In genomic region chr14:76883231-76883651, GRCm38 (mm10) we compare ENCODE assay signal across 8 mouse cellular contexts.
DNase-seq lines count a peak whose midpoint lies in the region; ATAC-seq and TF ChIP-seq lines count a peak whose summit lies in the region.

No protein-coding gene starts in this region.

- peak; percentile 55; the same call in 1 of the 2 replicates for ATAC-seq in lung, embryonic 15.5 days (ENCODE audit: borderline replicate concordance, extremely low read depth, low FRiP score, low TSS enrichment)
- peak; percentile 56; the same call in 1 of the 2 replicates for ATAC-seq in embryonic facial prominence, embryonic 12.5 days (ENCODE audit: insufficient number of reproducible peaks, insufficient read depth, low FRiP score, low TSS enrichment)
- peak; percentile 32; the same call in 1 of the 2 replicates for ATAC-seq in hindbrain, embryonic 14.5 days (ENCODE audit: low FRiP score)
- ATAC-seq in inflammation-experienced regulatory T-cells, adult 6 months = no peak

- TF ChIP-seq POLR2A in lung, adult 2 months (IDR thresholded peaks at IDR 0.05; ENCODE audit: borderline replicate concordance, extremely low read depth, low read depth, low read length) = no peak
- TF ChIP-seq POLR2A in myocyte (IDR thresholded peaks at IDR 0.05; ENCODE audit: insufficient read length, low read depth) = no peak

- WGBS in lung, embryonic 15.5 days = 43% methylated on average over 3 of the region's 3 CpGs
- WGBS in lung, adult 2 months = 73% methylated on average over 3 of the region's 3 CpGs
- 23% methylated on average over 3 of the region's 3 CpGs for WGBS in embryonic facial prominence, embryonic 12.5 days
- 16% methylated on average over 3 of the region's 3 CpGs for WGBS in hindbrain, embryonic 14.5 days

- no peaks in the 10 kb centered on the region for H3K79me2 ChIP-seq in myocyte (ENCODE audit: control insufficient read depth, insufficient read depth)

- no peaks in the 10 kb centered on the region for H3K36me3 ChIP-seq in lung, embryonic 15.5 days
- H3K36me3 ChIP-seq in embryonic facial prominence, embryonic 12.5 days = no peaks in the 10 kb centered on the region
- no peaks in the 10 kb centered on the region for H3K36me3 ChIP-seq in hindbrain, embryonic 14.5 days (replicated peaks; ENCODE audit: control insufficient read depth, insufficient read depth)
- H3K36me3 ChIP-seq in myocyte (ENCODE audit: control insufficient read depth, insufficient read depth) = no peaks in the 10 kb centered on the region

- peaks cover 20% of the 10 kb centered on the region for H3K4me1 ChIP-seq in lung, embryonic 15.5 days
- no peaks in the 10 kb centered on the region for H3K4me1 ChIP-seq in lung, adult 2 months (ENCODE audit: control insufficient read depth, insufficient read depth, low read length)
- peaks cover 15% of the 10 kb centered on the region for H3K4me1 ChIP-seq in embryonic facial prominence, embryonic 12.5 days
- peaks cover 37% of the 10 kb centered on the region for H3K4me1 ChIP-seq in hindbrain, embryonic 14.5 days (replicated peaks; ENCODE audit: control insufficient read depth, insufficient read depth, low read length)

- no peaks in the 10 kb centered on the region for H3K9me3 ChIP-seq in lung, embryonic 15.5 days
- H3K9me3 ChIP-seq in embryonic facial prominence, embryonic 12.5 days = no peaks in the 10 kb centered on the region
- H3K9me3 ChIP-seq in hindbrain, embryonic 14.5 days (ENCODE audit: control insufficient read depth, low read length) = no peaks in the 10 kb centered on the region

- H3K9ac ChIP-seq in lung, embryonic 15.5 days = no peak overlapping the region
- no peak overlapping the region for H3K9ac ChIP-seq in embryonic facial prominence, embryonic 12.5 days
- peak overlapping the region; percentile 34; the same call in 1 of the 2 replicates for H3K9ac ChIP-seq in hindbrain, embryonic 14.5 days

- DNase-seq in lung, adult 2 months = no peak
- DNase-seq in hindbrain, embryonic 14.5 days (ENCODE audit: low spot score) = no peak
- no peak for DNase-seq in gastrocnemius, postnatal 36 days
- DNase-seq in layer of hippocampus, adult 9-11 months = no peak

- no peak for TF ChIP-seq CTCF in lung, adult 2 months (IDR thresholded peaks at IDR 0.05; ENCODE audit: insufficient read depth, low read length)

- no peak overlapping the region for H3K4me3 ChIP-seq in lung, embryonic 15.5 days
- H3K4me3 ChIP-seq in lung, adult 2 months (replicated peaks; ENCODE audit: extremely low read depth, low read depth, low read length) = no peak overlapping the region
- H3K4me3 ChIP-seq in embryonic facial prominence, embryonic 12.5 days = no peak overlapping the region
- no peak overlapping the region for H3K4me3 ChIP-seq in hindbrain, embryonic 14.5 days (replicated peaks; ENCODE audit: low read length)
- no peak overlapping the region for H3K4me3 ChIP-seq in myocyte

- H3ac ChIP-seq in myocyte (ENCODE audit: control insufficient read depth, insufficient read length) = no peak overlapping the region

- peak overlapping the region; percentile 48 for H3K27ac ChIP-seq in lung, embryonic 15.5 days
- H3K27ac ChIP-seq in embryonic facial prominence, embryonic 12.5 days = peak overlapping the region; percentile 32
- peak overlapping the region; percentile 92 for H3K27ac ChIP-seq in hindbrain, embryonic 14.5 days

- H3K4me2 ChIP-seq in lung, embryonic 15.5 days = peak overlapping the region; percentile 3; the same call in 1 of the 2 replicates
- H3K4me2 ChIP-seq in embryonic facial prominence, embryonic 12.5 days (replicated peaks) = no peak overlapping the region
- peak overlapping the region; percentile 36 for H3K4me2 ChIP-seq in hindbrain, embryonic 14.5 days (replicated peaks)
- peak overlapping the region; percentile 70 for H3K4me2 ChIP-seq in myocyte (ENCODE audit: low read depth)

- intact Hi-C loops in gastrocnemius, postnatal 36 days (cut with DNase I) = loop anchor here (5.0 kb wide), 1 partner anchor 124 kb away; no protein-coding TSS in a partner anchor

- H3K27me3 ChIP-seq in lung, embryonic 15.5 days = no peaks in the 10 kb centered on the region
- no peaks in the 10 kb centered on the region for H3K27me3 ChIP-seq in embryonic facial prominence, embryonic 12.5 days
- H3K27me3 ChIP-seq in hindbrain, embryonic 14.5 days (ENCODE audit: control insufficient read depth, insufficient read depth, low read length) = no peaks in the 10 kb centered on the region
- H3K27me3 ChIP-seq in myocyte (ENCODE audit: control insufficient read depth, insufficient read depth, insufficient read length) = no peaks in the 10 kb centered on the region

TF ChIP-seq in myocyte, 11 proteins besides CTCF, POLR2A, EP300 and RAD21:
- TF ChIP-seq SRF (IDR thresholded peaks at IDR 0.05; ENCODE audit: control insufficient read depth, insufficient read length, low read depth) (no peak), REST (IDR thresholded peaks at IDR 0.05; ENCODE audit: insufficient read depth, insufficient read length) (no peak), MAX (IDR thresholded peaks at IDR 0.05; ENCODE audit: low read depth) (no peak), E2F4 (IDR thresholded peaks at IDR 0.05; ENCODE audit: insufficient read depth) (no peak), USF1 (IDR thresholded peaks at IDR 0.05; ENCODE audit: low read depth) (no peak), TCF3 (IDR thresholded peaks at IDR 0.05; ENCODE audit: insufficient read length, low read depth) (no peak), MYOD1 (IDR thresholded peaks at IDR 0.05; ENCODE audit: control insufficient read depth in 1 of 3, insufficient read length in 2 of 3, low read depth in 2 of 3) (no peak), CEBPB (IDR thresholded peaks at IDR 0.05; ENCODE audit: insufficient read depth, poor library complexity, severe bottlenecking) (no peak), MYOG (IDR thresholded peaks at IDR 0.05; ENCODE audit: control insufficient read depth in 1 of 3, insufficient read depth in 1 of 3, insufficient read length in 2 of 3, low read depth in 2 of 3) (no peak), POLR2AphosphoS2 (IDR thresholded peaks at IDR 0.05; ENCODE audit: insufficient read length, low read depth) (no peak), TCF12 (IDR thresholded peaks at IDR 0.05; ENCODE audit: insufficient read depth, poor library complexity, severe bottlenecking) (no peak)

Comparison
In these comparisons a context has a peak if more than half of its experiments do, and no peak if none do; other contexts are left out.
1. H3K27ac ChIP-seq: peak in every context shown above with its lines; median percentile 92 in hindbrain, embryonic 14.5 days; 48 in lung, embryonic 15.5 days; 32 in embryonic facial prominence, embryonic 12.5 days.